ENCODE assay signal across 20 mouse cellular contexts in the genomic region with DNA sequence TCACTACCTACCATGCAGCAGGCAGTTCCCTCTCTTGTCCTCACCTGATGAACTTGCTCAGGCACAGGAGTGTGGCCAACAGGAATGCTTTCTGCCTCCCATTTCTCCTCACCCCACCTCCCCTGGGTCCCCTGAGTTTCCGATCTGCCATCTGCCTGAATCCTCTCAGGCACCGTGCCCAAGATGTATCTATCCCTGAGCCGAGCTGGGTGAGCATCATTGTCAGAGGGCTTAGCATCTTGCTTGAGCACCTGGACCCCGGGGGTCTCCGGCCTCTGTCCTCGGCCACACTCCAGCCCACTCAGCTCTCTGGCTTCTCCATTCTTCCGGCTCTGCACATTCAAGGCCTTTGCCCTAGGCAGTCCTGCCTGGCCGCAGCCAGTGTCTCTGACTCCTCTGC. TPM values are rescaled to one million over a fixed set of nuclear protein-coding genes. Genes with fewer than 3 reads are reported as not detected.
DNase-seq lines count a peak whose midpoint lies in the region; ATAC-seq lines count a peak whose summit lies in the region.
"Had no signal": no experiment of that assay in that cellular context is flagged by ENCODE, and none has a peak within 500 bp of the region (broad histone marks: within the 10 kb centered on the region; RNA-seq: fewer than 3 reads in every experiment).

No protein-coding gene starts in this region.

- no peak overlapping the region for H3K4me3 ChIP-seq in forebrain, embryonic 16.5 days (replicated peaks; ENCODE audit: low read length)
- no peak overlapping the region; the same call in 1 of the 2 replicates for H3K4me3 ChIP-seq in forebrain, embryonic 10.5 days
- no peak overlapping the region for H3K4me3 ChIP-seq in midbrain, embryonic 11.5 days (ENCODE audit: low read depth, low read length)
- H3K4me3 ChIP-seq in midbrain, embryonic 14.5 days (replicated peaks; ENCODE audit: low read depth, low read length), result no peak overlapping the region
- H3K4me3 ChIP-seq: forebrain, embryonic 12.5 days; limb, embryonic 10.5 days had no signal

- no peaks in the 10 kb centered on the region for H3K9me3 ChIP-seq in forebrain, embryonic 16.5 days (ENCODE audit: control insufficient read depth, low read length)
- H3K9me3 ChIP-seq in forebrain, embryonic 10.5 days, result no peaks in the 10 kb centered on the region
- no peaks in the 10 kb centered on the region for H3K9me3 ChIP-seq in midbrain, embryonic 11.5 days (ENCODE audit: control insufficient read depth, low read length)
- no peaks in the 10 kb centered on the region for H3K9me3 ChIP-seq in midbrain, embryonic 14.5 days (ENCODE audit: control insufficient read depth, low read length)
- H3K9me3 ChIP-seq: forebrain, embryonic 12.5 days; limb, embryonic 10.5 days had no signal

- no peak overlapping the region for H3K4me2 ChIP-seq in forebrain, embryonic 16.5 days (ENCODE audit: low read length)
- H3K4me2 ChIP-seq in midbrain, embryonic 11.5 days, result no peak overlapping the region
- no peak overlapping the region for H3K4me2 ChIP-seq in midbrain, embryonic 14.5 days (ENCODE audit: low read length)
- H3K4me2 ChIP-seq: forebrain, embryonic 12.5 days had no signal

- H3K4me1 ChIP-seq in forebrain, embryonic 16.5 days (replicated peaks; ENCODE audit: control insufficient read depth, insufficient read depth, low read length), result peaks cover 17% of the 10 kb centered on the region
- H3K4me1 ChIP-seq in forebrain, embryonic 10.5 days, result peaks cover 38% of the 10 kb centered on the region
- H3K4me1 ChIP-seq in midbrain, embryonic 11.5 days (ENCODE audit: control insufficient read depth, insufficient read depth, low read length), result peaks cover 6% of the 10 kb centered on the region
- peaks cover 25% of the 10 kb centered on the region; the same call in 1 of the 2 replicates for H3K4me1 ChIP-seq in midbrain, embryonic 14.5 days (ENCODE audit: control insufficient read depth, insufficient read depth, low read length)

- ATAC-seq in forebrain, embryonic 16.5 days, result no peak
- no peak for ATAC-seq in midbrain, embryonic 11.5 days (ENCODE audit: low FRiP score)
- no peak for ATAC-seq in midbrain, embryonic 14.5 days (ENCODE audit: low FRiP score, low TSS enrichment)
- ATAC-seq: intestine, postnatal 0 days; liver, postnatal 0 days had no signal

- no peaks in the 10 kb centered on the region for H3K27me3 ChIP-seq in forebrain, embryonic 16.5 days (replicated peaks; ENCODE audit: control insufficient read depth, insufficient read depth, low read length)
- peaks cover 52% of the 10 kb centered on the region for H3K27me3 ChIP-seq in forebrain, embryonic 10.5 days (ENCODE audit: poor library complexity, severe bottlenecking)
- no peaks in the 10 kb centered on the region for H3K27me3 ChIP-seq in midbrain, embryonic 11.5 days (ENCODE audit: control insufficient read depth, insufficient read depth, low read length)
- no peaks in the 10 kb centered on the region for H3K27me3 ChIP-seq in midbrain, embryonic 14.5 days (ENCODE audit: control insufficient read depth, insufficient read depth, low read length)
- H3K27me3 ChIP-seq: forebrain, embryonic 12.5 days had no signal

- 62% methylated on average over 8 of the region's 8 CpGs for WGBS in forebrain, embryonic 16.5 days
- 65% methylated on average over 8 of the region's 8 CpGs for WGBS in forebrain, embryonic 10.5 days
- WGBS in midbrain, embryonic 11.5 days, result 73% methylated on average over 8 of the region's 8 CpGs
- 59% methylated on average over 8 of the region's 8 CpGs for WGBS in midbrain, embryonic 14.5 days

- no peak for DNase-seq in forebrain, embryonic 10.5 days (ENCODE audit: extremely low spot score, low spot score)
- peak; percentile 21 for DNase-seq in midbrain, embryonic 11.5 days (ENCODE audit: low spot score, missing footprints)
- DNase-seq in midbrain, embryonic 14.5 days, result no peak
- DNase-seq in cerebellum, adult 8-10 months, result peak; percentile 72
- DNase-seq in cerebellum, postnatal 36 days, result peak; percentile 58 to 62
- no peak for DNase-seq in adrenal gland, postnatal 10 days
- DNase-seq in kidney, adult 18-20 months, result no peak
- DNase-seq: B cell, adult 2 months; liver, postnatal 0 days; lung, postnatal 10 days; thymus, postnatal 25 days had no signal

- no peaks in the 10 kb centered on the region for H3K36me3 ChIP-seq in forebrain, embryonic 16.5 days (ENCODE audit: control insufficient read depth, insufficient read depth)
- peaks cover 8% of the 10 kb centered on the region; the same call in 1 of the 2 replicates for H3K36me3 ChIP-seq in forebrain, embryonic 10.5 days (replicated peaks)
- H3K36me3 ChIP-seq in midbrain, embryonic 11.5 days (ENCODE audit: control insufficient read depth, insufficient read depth, low read length), result no peaks in the 10 kb centered on the region
- 0 out of 2 replicates have a peak, but pooled peaks cover 9% of the 10 kb centered on the region for H3K36me3 ChIP-seq in midbrain, embryonic 14.5 days (ENCODE audit: control insufficient read depth, insufficient read depth, low read length)
- H3K36me3 ChIP-seq: limb, embryonic 10.5 days had no signal

- 0 out of 2 replicates have a peak overlapping the region, but pooled peaks have one; percentile 17 for H3K9ac ChIP-seq in forebrain, embryonic 16.5 days (replicated peaks; ENCODE audit: low read depth, low read length)
- no peak overlapping the region; the same call in 1 of the 2 replicates for H3K9ac ChIP-seq in midbrain, embryonic 11.5 days (ENCODE audit: low read length)
- no peak overlapping the region for H3K9ac ChIP-seq in midbrain, embryonic 14.5 days (replicated peaks; ENCODE audit: low read length)
- H3K9ac ChIP-seq: forebrain, embryonic 12.5 days; liver, postnatal 0 days had no signal

- H3K27ac ChIP-seq in forebrain, embryonic 16.5 days (ENCODE audit: low read length), result no peak overlapping the region
- H3K27ac ChIP-seq in forebrain, embryonic 10.5 days, result no peak overlapping the region
- H3K27ac ChIP-seq in midbrain, embryonic 11.5 days (ENCODE audit: low read depth, low read length), result no peak overlapping the region
- H3K27ac ChIP-seq in midbrain, embryonic 14.5 days (replicated peaks; ENCODE audit: low read depth, low read length), result no peak overlapping the region
- H3K27ac ChIP-seq: forebrain, embryonic 12.5 days; kidney, postnatal 0 days; limb, embryonic 10.5 days had no signal

RNA-seq across cellular contexts. Expression of a gene that starts 9.1 kb away (rescaled TPM):
- polyA plus RNA-seq in forebrain, embryonic 16.5 days (2015; fragmentation: Nextera tagmentation; extraction: Ambion mirVana), result 10.6 and 12.6 TPM in 2 replicates
- 1.8 and 2.1 TPM in 2 replicates for polyA plus RNA-seq in forebrain, embryonic 10.5 days (2016; fragmentation: Nextera tagmentation; extraction: Ambion mirVana)
- 9.2 and 10.3 TPM in 2 replicates for polyA plus RNA-seq in midbrain, embryonic 11.5 days (2014; fragmentation: Nextera tagmentation; extraction: Ambion mirVana)
- 28.4 and 39.0 TPM in 2 replicates for polyA plus RNA-seq in midbrain, embryonic 14.5 days (2014; fragmentation: Nextera tagmentation; extraction: Ambion mirVana)
- total RNA-seq in adrenal gland, postnatal 10 days (2021), result 10 to 100 TPM in 1 of 2 experiments, 1 to 10 TPM in 1; 5.5 to 10.0 TPM
- total RNA-seq: hematopoietic stem cell, adult 5-6 weeks; liver, adult 2 months; megakaryocyte progenitor cell, adult 5-6 weeks had no signal
- polyA plus RNA-seq: liver, adult 2 months; liver, postnatal 0 days had no signal

RNA-seq across cellular contexts. Expression of a gene that starts 27.3 kb away (rescaled TPM):
- polyA plus RNA-seq in forebrain, embryonic 16.5 days (2015; fragmentation: Nextera tagmentation; extraction: Ambion mirVana), result 2.6 and 3.7 TPM in 2 replicates
- 1.3 and 1.5 TPM in 2 replicates for polyA plus RNA-seq in forebrain, embryonic 10.5 days (2016; fragmentation: Nextera tagmentation; extraction: Ambion mirVana)
- polyA plus RNA-seq in midbrain, embryonic 11.5 days (2014; fragmentation: Nextera tagmentation; extraction: Ambion mirVana), result 1.8 and 2.9 TPM in 2 replicates
- polyA plus RNA-seq in midbrain, embryonic 14.5 days (2014; fragmentation: Nextera tagmentation; extraction: Ambion mirVana), result 8.6 and 8.9 TPM in 2 replicates
- 10 to 100 TPM in 1 of 2 experiments, 1 to 10 TPM in 1; 8.4 to 14.5 TPM for total RNA-seq in adrenal gland, postnatal 10 days (2021)
- total RNA-seq: gastrocnemius, postnatal 4 days; hematopoietic stem cell, adult 5-6 weeks; megakaryocyte progenitor cell, adult 5-6 weeks had no signal
- polyA plus RNA-seq: limb, embryonic 10.5 days had no signal

RNA-seq across cellular contexts. Expression of a gene that starts 29.8 kb away (rescaled TPM):
- polyA plus RNA-seq in forebrain, embryonic 16.5 days (2015; fragmentation: Nextera tagmentation; extraction: Ambion mirVana), result 51.4 and 61.8 TPM in 2 replicates
- 74.9 and 78.5 TPM in 2 replicates for polyA plus RNA-seq in forebrain, embryonic 10.5 days (2016; fragmentation: Nextera tagmentation; extraction: Ambion mirVana)
- 49.4 and 55.8 TPM in 2 replicates for polyA plus RNA-seq in midbrain, embryonic 11.5 days (2014; fragmentation: Nextera tagmentation; extraction: Ambion mirVana)
- 27.9 and 32.5 TPM in 2 replicates for polyA plus RNA-seq in midbrain, embryonic 14.5 days (2014; fragmentation: Nextera tagmentation; extraction: Ambion mirVana)
- total RNA-seq in adrenal gland, postnatal 10 days (2021), result 10 to 100 TPM; 42.2 to 52.0 TPM

RNA-seq across cellular contexts. Expression of a gene that starts 52.3 kb away (rescaled TPM):
- polyA plus RNA-seq in forebrain, embryonic 16.5 days (2015; fragmentation: Nextera tagmentation; extraction: Ambion mirVana), result 0.86 and 2.3 TPM in 2 replicates
- polyA plus RNA-seq in forebrain, embryonic 10.5 days (2016; fragmentation: Nextera tagmentation; extraction: Ambion mirVana), result 1.6 and 2.1 TPM in 2 replicates
- 0.31 and 1.1 TPM in 2 replicates for polyA plus RNA-seq in midbrain, embryonic 11.5 days (2014; fragmentation: Nextera tagmentation; extraction: Ambion mirVana)
- polyA plus RNA-seq in midbrain, embryonic 14.5 days (2014; fragmentation: Nextera tagmentation; extraction: Ambion mirVana), result 1.7 and 1.9 TPM in 2 replicates
- total RNA-seq in adrenal gland, postnatal 10 days (2021), result 1 to 10 TPM in 1 of 2 experiments, under 1 TPM in 1; 0.57 to 1.4 TPM
- total RNA-seq: gastrocnemius, postnatal 4 days; liver, adult 2 months had no signal

RNA-seq across cellular contexts. Expression of a gene that starts 54.0 kb away (rescaled TPM):
- polyA plus RNA-seq in forebrain, embryonic 16.5 days (2015; fragmentation: Nextera tagmentation; extraction: Ambion mirVana), result 27.2 and 37.2 TPM in 2 replicates
- 3.2 and 4.1 TPM in 2 replicates for polyA plus RNA-seq in forebrain, embryonic 10.5 days (2016; fragmentation: Nextera tagmentation; extraction: Ambion mirVana)
- polyA plus RNA-seq in midbrain, embryonic 11.5 days (2014; fragmentation: Nextera tagmentation; extraction: Ambion mirVana), result 1.5 and 2.1 TPM in 2 replicates
- 39.5 and 48.5 TPM in 2 replicates for polyA plus RNA-seq in midbrain, embryonic 14.5 days (2014; fragmentation: Nextera tagmentation; extraction: Ambion mirVana)
- 1 to 10 TPM; 2.5 to 4.2 TPM for total RNA-seq in adrenal gland, postnatal 10 days (2021)

Comparison
In these comparisons a context has a peak if more than half of its experiments do, and no peak if none do; other contexts are left out.
1. DNase-seq: peak in midbrain, embryonic 11.5 days (single experiment), cerebellum, adult 8-10 months (single experiment) and cerebellum, postnatal 36 days (2 of 2); none in forebrain, embryonic 10.5 days (single experiment), midbrain, embryonic 14.5 days (single experiment), adrenal gland, postnatal 10 days (single experiment) and kidney, adult 18-20 months (single experiment).